Mouse (Mus musculus): ENCODE measurements around the gene Rnf114. TPM values are rescaled to one million over a fixed set of nuclear protein-coding genes. Genes with fewer than 3 reads are reported as not detected.

The Rnf114 gene
- total RNA-seq, 2 experiments from 2014 or later, result 36.3 to 61.7 TPM

GRCm38 (mm10) chr2:167537476-167538297 lies 45.2 kb downstream of the Rnf114 start, which contains the start of gene Snai1:
Gene Snai1 (plus strand): TSS chr2:167538195.
- ATAC-seq (ENCODE audit: poor library complexity, severe bottlenecking), result peak; percentile 91

DNA sequence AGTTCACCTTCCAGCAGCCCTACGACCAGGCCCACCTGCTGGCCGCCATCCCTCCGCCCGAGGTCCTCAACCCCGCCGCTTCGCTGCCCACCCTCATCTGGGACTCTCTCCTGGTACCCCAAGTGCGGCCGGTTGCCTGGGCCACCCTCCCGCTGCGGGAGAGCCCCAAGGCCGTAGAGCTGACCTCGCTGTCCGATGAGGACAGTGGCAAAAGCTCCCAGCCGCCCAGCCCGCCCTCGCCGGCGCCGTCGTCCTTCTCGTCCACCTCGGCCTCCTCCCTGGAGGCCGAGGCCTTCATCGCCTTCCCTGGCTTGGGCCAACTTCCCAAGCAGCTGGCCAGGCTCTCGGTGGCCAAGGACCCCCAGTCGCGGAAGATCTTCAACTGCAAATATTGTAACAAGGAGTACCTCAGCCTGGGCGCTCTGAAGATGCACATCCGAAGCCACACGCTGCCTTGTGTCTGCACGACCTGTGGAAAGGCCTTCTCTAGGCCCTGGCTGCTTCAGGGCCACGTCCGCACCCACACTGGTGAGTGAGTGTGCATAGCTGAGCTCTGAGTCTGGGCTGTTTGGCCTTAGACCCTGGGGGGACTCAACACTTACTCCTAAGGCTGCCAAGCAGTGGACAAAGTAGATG lies 46.3 kb downstream of the Rnf114 start:
- no peak for ATAC-seq (ENCODE audit: poor library complexity, severe bottlenecking)

- ATAC-seq (ENCODE audit: poor library complexity, severe bottlenecking), result no peak
Observed at GRCm38 (mm10) chr2:167539536-167540476, 47.4 kb downstream of the Rnf114 start.

DNA sequence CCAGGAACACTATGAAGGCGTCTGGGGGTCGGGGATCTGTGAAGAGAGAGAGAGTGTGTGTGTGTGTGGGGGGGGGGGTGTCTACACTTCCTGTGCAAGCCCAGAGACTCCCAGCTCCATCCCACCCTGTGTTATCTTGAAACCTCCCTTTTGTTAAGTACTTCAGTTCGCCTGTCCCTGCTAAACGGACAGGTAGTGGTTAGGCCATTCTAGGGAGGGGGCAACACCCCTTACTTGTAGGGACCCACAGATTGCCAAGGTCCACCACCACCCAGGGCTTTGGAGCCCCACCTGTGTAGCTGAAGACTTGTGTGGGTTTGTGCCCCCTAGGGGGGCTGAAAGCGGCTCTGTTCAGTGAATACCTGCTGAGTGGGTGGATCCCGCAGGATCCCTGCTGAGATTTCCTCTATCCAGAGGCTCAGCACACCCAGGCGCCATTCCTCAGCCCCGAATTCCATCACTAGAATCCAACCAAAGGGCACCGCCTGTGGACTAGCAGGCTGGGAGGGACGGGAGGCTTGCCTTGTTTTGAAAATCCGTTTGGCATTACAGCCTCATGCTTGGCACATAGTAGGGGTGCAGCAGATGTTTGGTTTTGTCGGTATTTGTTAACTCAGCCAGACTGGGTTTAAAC lies 48.1 kb downstream of the Rnf114 start:
- ATAC-seq (ENCODE audit: poor library complexity, severe bottlenecking), result no peak

DNA sequence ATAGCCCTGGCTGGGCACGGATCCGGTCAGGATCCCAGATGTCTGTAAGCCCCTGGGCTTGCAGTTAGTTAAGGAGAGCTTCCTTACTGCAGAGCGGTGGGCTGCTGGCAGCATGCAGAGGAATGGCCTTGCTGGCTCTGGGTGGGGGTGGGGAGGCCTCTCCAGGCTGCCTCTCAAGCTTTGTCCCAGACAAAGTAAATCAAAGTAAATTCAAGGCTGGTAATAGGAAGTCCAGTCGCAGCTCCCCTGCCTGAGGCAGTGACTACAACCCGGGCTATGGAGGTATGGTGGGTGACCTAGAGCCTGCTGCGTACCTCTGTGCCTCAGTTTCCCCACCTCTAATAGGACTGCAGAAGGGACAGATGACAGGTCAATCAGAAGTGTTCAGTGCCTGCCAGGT lies 48.9 kb downstream of the Rnf114 start:
- no peak for ATAC-seq (ENCODE audit: poor library complexity, severe bottlenecking)

DNA sequence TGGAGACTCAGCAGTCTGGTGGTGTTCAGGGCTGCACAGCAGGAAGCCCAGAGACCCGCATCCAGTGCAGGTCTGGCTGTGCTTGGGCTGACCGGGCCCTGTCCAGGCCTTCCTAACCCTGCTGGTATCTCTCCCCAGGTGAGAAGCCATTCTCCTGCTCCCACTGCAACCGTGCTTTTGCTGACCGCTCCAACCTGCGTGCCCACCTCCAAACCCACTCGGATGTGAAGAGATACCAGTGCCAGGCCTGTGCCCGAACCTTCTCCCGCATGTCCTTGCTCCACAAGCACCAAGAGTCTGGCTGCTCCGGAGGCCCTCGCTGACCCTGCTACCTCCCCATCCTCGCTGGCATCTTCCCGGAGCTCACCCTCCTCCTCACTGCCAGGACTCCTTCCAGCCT lies 49.3 kb downstream of the Rnf114 start:
- no peak for ATAC-seq (ENCODE audit: poor library complexity, severe bottlenecking)

GRCm38 (mm10) chr2:167542361-167542760 lies 49.9 kb downstream of the Rnf114 start:
- no peak for ATAC-seq (ENCODE audit: poor library complexity, severe bottlenecking)

- ATAC-seq (ENCODE audit: poor library complexity, severe bottlenecking), result no peak
Observed at GRCm38 (mm10) chr2:167543121-167544003, 50.9 kb downstream of the Rnf114 start.

GRCm38 (mm10) chr2:167544004-167544356 lies 51.5 kb downstream of the Rnf114 start:
- ATAC-seq (ENCODE audit: poor library complexity, severe bottlenecking), result no peak

DNA sequence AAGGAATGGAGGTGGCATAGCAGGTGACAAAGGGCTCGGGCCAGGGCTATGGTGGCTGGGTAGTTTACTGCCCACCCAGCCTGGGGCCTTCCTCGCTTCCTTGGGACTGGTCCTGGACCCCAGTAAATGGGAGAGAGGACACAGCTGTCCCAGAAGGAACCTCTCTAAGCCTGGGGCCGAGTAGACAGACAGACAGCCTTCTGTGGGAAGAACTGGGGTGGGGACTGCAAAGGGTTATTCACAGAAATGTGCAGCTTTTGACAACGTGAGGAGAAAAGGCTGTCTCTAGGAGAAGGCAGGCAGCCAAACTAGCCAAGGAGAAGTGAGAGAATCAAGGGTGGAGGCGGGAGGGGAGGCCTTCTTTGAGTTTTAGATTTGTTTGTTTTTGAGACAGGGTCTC lies 52.0 kb downstream of the Rnf114 start:
- no peak for ATAC-seq (ENCODE audit: poor library complexity, severe bottlenecking)

DNA sequence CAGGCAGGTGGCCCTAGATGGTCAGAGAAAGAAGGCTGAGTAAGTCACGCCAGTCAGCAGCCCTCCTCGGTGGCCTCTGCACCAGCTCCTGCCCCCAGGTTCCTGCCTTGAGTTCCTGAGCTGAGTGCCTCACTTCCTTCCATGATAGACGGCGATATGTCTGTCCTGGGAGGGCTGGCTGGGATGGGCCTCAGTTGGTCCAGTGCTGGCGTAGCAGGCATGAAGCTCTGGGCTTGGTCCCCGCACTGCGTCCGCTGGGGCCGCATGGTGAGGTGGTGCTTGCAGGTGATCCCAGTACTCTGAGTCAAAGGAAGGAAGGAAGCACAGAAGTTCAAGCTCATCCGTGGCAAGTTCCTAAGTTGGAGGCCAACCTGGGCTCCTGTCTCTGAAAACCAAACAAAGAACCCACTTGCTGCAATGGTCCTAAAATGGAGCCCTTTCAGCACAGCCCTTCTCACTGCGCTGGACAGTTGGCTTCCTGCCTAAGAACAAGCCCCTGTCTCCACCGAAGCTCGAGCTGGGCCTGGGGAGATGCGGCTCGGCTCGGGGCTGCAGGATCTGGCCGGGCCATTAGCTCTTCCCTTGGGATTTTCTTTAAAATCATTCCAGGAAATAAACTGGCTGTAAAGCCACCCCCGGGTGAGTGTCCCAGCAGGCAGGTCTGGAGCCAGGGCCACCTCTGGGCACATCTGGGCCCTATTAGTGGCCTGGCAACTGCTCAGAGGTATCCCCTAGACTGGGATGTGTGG lies 54.2 kb downstream of the Rnf114 start:
- no peak for ATAC-seq (ENCODE audit: poor library complexity, severe bottlenecking)

- no peak for ATAC-seq (ENCODE audit: poor library complexity, severe bottlenecking)
Observed at GRCm38 (mm10) chr2:167547444-167547843, 55.0 kb downstream of the Rnf114 start.

- no peak for ATAC-seq (ENCODE audit: poor library complexity, severe bottlenecking)
Observed at GRCm38 (mm10) chr2:167548961-167549360, 56.5 kb downstream of the Rnf114 start.

GRCm38 (mm10) chr2:167550341-167550854 lies 58.0 kb downstream of the Rnf114 start:
- ATAC-seq (ENCODE audit: poor library complexity, severe bottlenecking), result no peak

- ATAC-seq (ENCODE audit: poor library complexity, severe bottlenecking), result no peak
Observed at GRCm38 (mm10) chr2:167551342-167551920, 59.0 kb downstream of the Rnf114 start.

GRCm38 (mm10) chr2:167552292-167552691 lies 59.8 kb downstream of the Rnf114 start:
- ATAC-seq (ENCODE audit: poor library complexity, severe bottlenecking), result no peak

DNA sequence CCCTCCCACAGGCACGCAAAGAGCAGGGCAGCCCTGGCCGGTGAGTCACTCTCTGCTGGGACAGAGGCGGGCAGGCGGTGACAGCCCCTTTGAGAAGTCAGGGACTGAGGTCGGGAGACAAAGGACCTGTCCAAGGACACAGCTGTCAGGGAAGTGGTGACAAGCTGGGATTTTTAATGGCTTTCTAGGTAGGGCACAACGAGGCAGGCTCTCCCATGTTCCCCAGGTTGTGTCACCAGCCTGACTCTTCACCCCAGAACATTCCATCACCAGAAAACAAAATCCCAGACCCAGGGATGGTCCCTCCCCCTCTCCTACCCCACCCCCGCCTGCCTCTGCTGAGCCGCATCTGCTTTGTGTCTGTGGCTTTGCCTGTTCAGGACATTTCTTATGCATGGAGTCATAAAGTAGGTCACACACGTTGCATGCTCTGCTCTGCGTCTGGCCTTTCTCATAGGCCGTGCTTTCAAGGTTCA lies 60.5 kb downstream of the Rnf114 start:
- no peak for ATAC-seq (ENCODE audit: poor library complexity, severe bottlenecking)

DNA sequence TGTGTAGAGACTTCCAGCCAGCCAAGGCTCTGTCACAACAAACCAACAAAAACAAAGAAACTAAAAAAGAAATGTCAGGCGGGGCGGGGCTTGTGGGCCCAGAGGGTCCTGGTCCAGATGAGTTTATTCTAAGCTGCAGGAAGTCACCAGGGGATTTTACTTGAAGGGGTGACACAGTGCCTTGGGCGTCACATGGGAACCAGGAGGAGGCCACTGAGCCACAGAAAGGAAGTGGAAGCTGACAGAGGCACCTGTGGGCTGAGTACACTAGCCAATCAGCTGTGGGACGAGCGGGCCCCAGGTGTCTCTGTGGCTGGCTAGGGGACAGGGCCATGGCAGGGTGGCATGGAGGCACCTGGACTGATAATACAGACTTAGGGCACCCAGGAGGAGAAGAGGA lies 63.3 kb downstream of the Rnf114 start:
- ATAC-seq (ENCODE audit: poor library complexity, severe bottlenecking), result no peak
